Mouse (Mus musculus): ENCODE measurements around the gene Usp5. TPM values are rescaled to one million over a fixed set of nuclear protein-coding genes. Genes with fewer than 3 reads are reported as not detected.
A peak's percentile ranks its signal among the peaks of the same experiment; 100 is the strongest.

Gene Usp5
- polyA plus RNA-seq, 1 experiment = 53.0 TPM

DNA sequence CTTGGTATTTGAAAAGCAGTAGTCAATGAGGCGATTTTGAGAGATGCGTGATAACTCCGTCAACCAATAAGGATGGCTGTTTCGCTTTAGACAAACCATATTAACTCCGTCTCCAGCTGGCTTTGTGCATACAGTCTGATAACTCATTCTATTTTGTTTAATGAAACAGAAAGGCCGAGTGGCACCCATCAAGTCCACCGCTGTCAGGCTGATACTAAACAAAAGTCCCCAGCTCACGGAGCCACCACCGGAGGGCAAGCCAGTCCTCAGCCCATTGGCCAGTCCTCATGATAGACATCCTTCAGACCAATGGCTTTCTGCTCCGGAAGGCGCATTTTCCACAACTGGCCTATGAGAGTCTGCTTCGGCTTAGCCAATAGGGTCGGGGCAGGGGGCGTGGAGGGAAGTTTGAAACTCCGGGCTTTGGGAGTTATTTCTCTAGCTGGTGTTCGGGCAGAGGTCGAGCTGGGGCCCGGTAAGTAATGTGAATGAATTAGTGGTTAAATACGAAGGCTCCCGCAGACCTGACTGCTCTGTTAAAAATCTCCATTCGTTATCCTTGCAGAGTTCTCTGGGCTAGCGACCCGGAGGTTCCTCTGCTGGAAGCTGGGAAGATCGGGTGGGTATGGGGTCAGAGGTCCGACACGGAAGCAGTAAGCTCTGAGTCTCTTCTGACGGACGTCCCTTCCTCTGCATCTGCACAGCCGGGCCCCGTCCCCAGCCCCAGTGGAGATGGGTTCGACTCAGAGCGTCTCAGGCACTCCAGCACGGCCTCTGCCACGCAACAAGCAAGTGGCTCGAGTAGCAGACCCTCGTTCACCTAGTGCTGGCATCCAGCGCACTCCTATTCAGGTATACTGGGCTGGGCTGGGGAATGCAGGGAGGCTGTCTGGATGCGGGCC lies 766 bp upstream of the Usp5 start:
- under 1% methylated on average over 38 of the region's 38 CpGs for WGBS
- peak overlapping the region; percentile 71 for H3K4me3 ChIP-seq (ENCODE audit: low read depth, low read length)
- H3K27ac ChIP-seq (ENCODE audit: insufficient read depth, low read depth, low read length) = peak overlapping the region; percentile 89
- TF ChIP-seq POLR2A (IDR thresholded peaks at IDR 0.05; ENCODE audit: low read depth, low read length) (peak; percentile 15; the same call in 1 of the 2 replicates), CTCF (IDR thresholded peaks at IDR 0.05; ENCODE audit: extremely low read depth, insufficient read length, insufficient replicate concordance, low read depth, low read length) (0 out of 2 replicates have a peak, but pooled peaks have one; percentile 17)
- H3K27me3 ChIP-seq (ENCODE audit: control insufficient read depth, insufficient read depth, low read length) = no peaks in the 10 kb centered on the region
- H3K4me1 ChIP-seq (ENCODE audit: control insufficient read depth, insufficient read depth, insufficient read length, low read length) = peaks cover 9% of the 10 kb centered on the region
- peaks cover 9% of the 10 kb centered on the region for H3K36me3 ChIP-seq (ENCODE audit: control insufficient read depth, insufficient read depth, low read length)

DNA sequence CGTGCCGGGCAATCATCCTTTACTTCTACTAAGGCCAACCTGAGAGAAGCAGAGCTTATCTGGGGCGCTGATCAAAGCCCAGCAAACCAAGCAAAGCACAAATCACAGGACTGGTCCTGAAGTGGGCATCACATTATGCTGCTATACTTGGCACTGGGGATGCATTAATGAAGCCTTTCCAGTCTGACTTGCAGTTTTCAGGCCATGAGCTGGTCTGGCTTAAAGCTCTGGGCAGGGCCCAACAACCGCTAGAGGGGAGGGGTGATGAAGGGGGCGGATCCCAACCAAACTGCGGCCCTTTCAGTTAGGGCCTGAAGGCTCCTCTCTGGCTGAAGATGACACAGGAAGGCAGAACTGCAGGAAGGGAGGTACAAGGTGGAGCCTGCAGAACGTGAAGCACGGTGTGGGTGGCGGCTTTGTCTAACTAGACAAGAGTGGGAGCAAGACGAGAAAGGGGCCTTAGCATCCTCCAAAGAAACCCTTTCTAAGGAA lies 1.1 kb downstream of the Usp5 start:
- Histone ChIP-seq H3K27ac (ENCODE audit: insufficient read depth, low read depth, low read length) (no peak overlapping the region), H3K4me1 (ENCODE audit: control insufficient read depth, insufficient read depth, insufficient read length, low read length) (peaks cover 9% of the 10 kb centered on the region), H3K36me3 (ENCODE audit: control insufficient read depth, insufficient read depth, low read length) (peaks cover 28% of the 10 kb centered on the region), H3K27me3 (ENCODE audit: control insufficient read depth, insufficient read depth, low read length) (no peaks in the 10 kb centered on the region), H3K4me3 (ENCODE audit: low read depth, low read length) (peak overlapping the region; percentile 52)
- TF ChIP-seq POLR2A (IDR thresholded peaks at IDR 0.05; ENCODE audit: low read depth, low read length) (no peak; the same call in 1 of the 2 replicates), CTCF (IDR thresholded peaks at IDR 0.05; ENCODE audit: extremely low read depth, insufficient read length, insufficient replicate concordance, low read depth, low read length) (no peak)
- 17% methylated on average over 10 of the region's 10 CpGs for WGBS

DNA sequence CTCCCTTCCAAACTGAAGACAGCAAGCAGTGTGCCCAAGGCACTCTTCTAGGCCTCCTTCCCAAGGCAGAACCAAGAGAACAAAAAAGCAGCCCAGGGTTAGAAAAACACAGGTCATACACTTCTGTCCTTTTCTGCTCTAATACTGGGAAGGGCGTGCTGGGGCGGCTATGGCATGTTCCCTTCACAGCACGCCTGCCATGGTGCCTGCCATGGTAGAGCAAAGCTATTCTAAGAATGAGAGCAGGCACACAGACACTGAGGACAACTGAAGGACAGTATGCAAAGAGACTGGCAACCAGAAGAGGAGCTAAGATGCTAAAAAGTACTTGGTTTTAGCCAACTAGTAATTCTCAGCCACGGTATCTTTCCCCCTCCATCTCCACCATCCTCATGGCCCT lies 7.2 kb downstream of the Usp5 start:
- Histone ChIP-seq H3K4me3 (ENCODE audit: low read depth, low read length) (no peak overlapping the region), H3K27me3 (ENCODE audit: control insufficient read depth, insufficient read depth, low read length) (no peaks in the 10 kb centered on the region), H3K36me3 (ENCODE audit: control insufficient read depth, insufficient read depth, low read length) (peaks cover 77% of the 10 kb centered on the region), H3K4me1 (ENCODE audit: control insufficient read depth, insufficient read depth, insufficient read length, low read length) (no peaks in the 10 kb centered on the region), H3K27ac (ENCODE audit: insufficient read depth, low read depth, low read length) (no peak overlapping the region)
- 95% methylated on average over 4 of the region's 4 CpGs for WGBS
- no peak for TF ChIP-seq CTCF (IDR thresholded peaks at IDR 0.05; ENCODE audit: extremely low read depth, insufficient read length, insufficient replicate concordance, low read depth, low read length)
- no peak for TF ChIP-seq POLR2A (IDR thresholded peaks at IDR 0.05; ENCODE audit: low read depth, low read length)

GRCm38 (mm10) chr6:124820891-124821290 lies 8.4 kb downstream of the Usp5 start:
- 94% methylated on average over 5 of the region's 5 CpGs for WGBS

GRCm38 (mm10) chr6:124817971-124818370 lies 11.3 kb downstream of the Usp5 start:
- peaks cover 55% of the 10 kb centered on the region for H3K36me3 ChIP-seq (ENCODE audit: control insufficient read depth, insufficient read depth, low read length)
- no peak for TF ChIP-seq CTCF (IDR thresholded peaks at IDR 0.05; ENCODE audit: extremely low read depth, insufficient read length, insufficient replicate concordance, low read depth, low read length)
- no peak for TF ChIP-seq POLR2A (IDR thresholded peaks at IDR 0.05; ENCODE audit: low read depth, low read length)
- no peaks in the 10 kb centered on the region for H3K27me3 ChIP-seq (ENCODE audit: control insufficient read depth, insufficient read depth, low read length)
- H3K4me1 ChIP-seq (ENCODE audit: control insufficient read depth, insufficient read depth, insufficient read length, low read length) = peaks cover 5% of the 10 kb centered on the region; the same call in 1 of the 2 replicates
- H3K4me3 ChIP-seq (ENCODE audit: low read depth, low read length) = no peak overlapping the region
- H3K27ac ChIP-seq (ENCODE audit: insufficient read depth, low read depth, low read length) = no peak overlapping the region
- WGBS = 83% methylated on average over 8 of the region's 8 CpGs

More at GRCm38 (mm10) chr6:124820891-124821290, 8.4 kb downstream of the Usp5 start:
- TF ChIP-seq POLR2A (IDR thresholded peaks at IDR 0.05; ENCODE audit: low read depth, low read length) (no peak), CTCF (IDR thresholded peaks at IDR 0.05; ENCODE audit: extremely low read depth, insufficient read length, insufficient replicate concordance, low read depth, low read length) (no peak)
- Histone ChIP-seq H3K4me3 (ENCODE audit: low read depth, low read length) (no peak overlapping the region), H3K4me1 (ENCODE audit: control insufficient read depth, insufficient read depth, insufficient read length, low read length) (no peaks in the 10 kb centered on the region), H3K27ac (ENCODE audit: insufficient read depth, low read depth, low read length) (no peak overlapping the region), H3K27me3 (ENCODE audit: control insufficient read depth, insufficient read depth, low read length) (no peaks in the 10 kb centered on the region), H3K36me3 (ENCODE audit: control insufficient read depth, insufficient read depth, low read length) (peaks cover 79% of the 10 kb centered on the region)

DNA sequence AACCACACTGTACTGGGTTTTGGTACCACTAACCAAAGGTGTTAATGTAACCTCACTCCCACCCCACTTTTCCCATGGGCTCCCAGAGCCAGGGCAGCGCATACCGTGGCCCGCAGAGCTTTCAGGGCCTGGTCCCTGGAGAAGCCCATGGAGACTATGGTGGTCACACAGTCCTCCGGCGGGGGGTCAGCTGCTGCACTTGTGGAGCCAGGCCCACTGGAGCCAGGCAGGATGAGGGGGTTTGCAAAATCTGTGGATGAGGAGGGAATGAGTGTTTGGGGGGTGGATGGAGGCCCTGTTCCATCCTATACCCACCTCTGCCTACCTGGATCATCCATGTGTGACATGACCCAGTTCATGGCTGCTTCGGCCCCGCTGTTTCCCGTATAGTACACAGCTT lies 11.7 kb downstream of the Usp5 start:
- no peaks in the 10 kb centered on the region for H3K27me3 ChIP-seq (ENCODE audit: control insufficient read depth, insufficient read depth, low read length)
- H3K4me1 ChIP-seq (ENCODE audit: control insufficient read depth, insufficient read depth, insufficient read length, low read length) = peaks cover 5% of the 10 kb centered on the region; the same call in 1 of the 2 replicates
- no peak overlapping the region for H3K27ac ChIP-seq (ENCODE audit: insufficient read depth, low read depth, low read length)
- H3K4me3 ChIP-seq (ENCODE audit: low read depth, low read length) = no peak overlapping the region
- TF ChIP-seq CTCF (IDR thresholded peaks at IDR 0.05; ENCODE audit: extremely low read depth, insufficient read length, insufficient replicate concordance, low read depth, low read length) = no peak
- TF ChIP-seq POLR2A (IDR thresholded peaks at IDR 0.05; ENCODE audit: low read depth, low read length) = no peak
- 95% methylated on average over 8 of the region's 8 CpGs for WGBS
- H3K36me3 ChIP-seq (ENCODE audit: control insufficient read depth, insufficient read depth, low read length) = peaks cover 53% of the 10 kb centered on the region

DNA sequence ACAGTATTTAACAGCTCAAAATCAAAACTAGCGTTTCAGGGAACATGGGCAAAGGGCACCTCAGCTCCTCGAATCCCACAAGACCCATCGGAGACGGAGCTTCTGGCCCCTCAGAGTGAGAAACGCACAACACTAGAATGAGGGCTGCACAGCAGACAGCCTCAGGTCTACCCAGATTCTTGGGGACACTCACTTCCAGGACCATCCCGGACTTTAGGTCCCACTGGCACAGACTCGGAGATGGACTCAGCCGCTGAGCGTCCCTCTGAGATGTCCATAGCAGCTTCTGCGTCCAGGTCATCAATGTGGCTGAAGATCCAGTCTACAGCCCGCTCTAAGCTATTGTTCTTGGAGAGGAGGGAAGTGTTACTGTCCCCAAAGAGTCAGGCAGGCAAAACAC lies 12.2 kb downstream of the Usp5 start:
- WGBS = 95% methylated on average over 11 of the region's 11 CpGs

More for the DNA sequence above, 12.2 kb downstream of the Usp5 start:
- H3K27ac ChIP-seq (ENCODE audit: insufficient read depth, low read depth, low read length) = no peak overlapping the region
- no peaks in the 10 kb centered on the region for H3K27me3 ChIP-seq (ENCODE audit: control insufficient read depth, insufficient read depth, low read length)
- no peak overlapping the region for H3K4me3 ChIP-seq (ENCODE audit: low read depth, low read length)
- peaks cover 52% of the 10 kb centered on the region for H3K36me3 ChIP-seq (ENCODE audit: control insufficient read depth, insufficient read depth, low read length)
- TF ChIP-seq POLR2A (IDR thresholded peaks at IDR 0.05; ENCODE audit: low read depth, low read length) = no peak
- peaks cover 5% of the 10 kb centered on the region; the same call in 1 of the 2 replicates for H3K4me1 ChIP-seq (ENCODE audit: control insufficient read depth, insufficient read depth, insufficient read length, low read length)
